Mouse (Mus musculus) midbrain, postnatal 0 days (tissue): ENCODE measurements around the gene Lamb2. TPM values are rescaled to one million over a fixed set of nuclear protein-coding genes. Genes with fewer than 3 reads are reported as not detected.

Source experiments
- ATAC-seq: fragments of 200-750 bp; cut with Nextera tagmentation; 2 replicates; pipeline ENCODE4 v1.8.0; 2017; ENCODE audit warnings: moderate number of reproducible peaks, mild to moderate bottlenecking, moderate TSS enrichment, moderate library complexity; ENCODE audit not compliant: low FRiP score
- DNase-seq: peaks from one replicate; pipeline ENCODE4 v3.0.0-alpha.2; 2015; ENCODE audit warnings: low spot score
- H3K27ac ChIP-seq: fragments of 300-500 bp; sonication (generic); 2 replicates; pipeline ENCODE4 v1.5.1; 2014; ENCODE audit warnings: low read depth, mild to moderate bottlenecking, low read length, mixed read lengths
- H3K27me3 ChIP-seq: fragments of 300-500 bp; sonication (generic); 2 replicates; pipeline ENCODE4 v1.6.1; 2014; ENCODE audit warnings: low read length, control low read depth, mixed read lengths; ENCODE audit not compliant: insufficient read depth
- H3K36me3 ChIP-seq: fragments of 300-500 bp; sonication (generic); 2 replicates; pipeline ENCODE4 v1.6.1; 2014; ENCODE audit warnings: low read length, control low read depth, mixed read lengths; ENCODE audit not compliant: insufficient read depth
- H3K4me1 ChIP-seq: fragments of 300-500 bp; sonication (generic); 2 replicates; pipeline ENCODE4 v1.6.1; 2014; ENCODE audit warnings: mild to moderate bottlenecking, control low read depth, antibody characterized with exemption, low read length, mixed read lengths; ENCODE audit not compliant: insufficient read depth
- H3K4me2 ChIP-seq: fragments of 300-500 bp; sonication (generic); 2 replicates; pipeline ENCODE4 v1.6.1; 2014; ENCODE audit warnings: low read depth, mild to moderate bottlenecking, low read length, mixed read lengths; ENCODE audit not compliant: poor library complexity, severe bottlenecking
- H3K4me3 ChIP-seq: fragments of 300-500 bp; sonication (generic); 2 replicates; pipeline ENCODE4 v1.5.1; 2014; ENCODE audit warnings: low read depth, mild to moderate bottlenecking, low read length, moderate library complexity
- H3K9ac ChIP-seq: fragments of 300-500 bp; sonication (generic); replicated peaks from 2 replicates; pipeline ENCODE4 v1.6.1; 2014; ENCODE audit warnings: mild to moderate bottlenecking, low read length, moderate library complexity, mixed read lengths; ENCODE audit not compliant: poor library complexity, severe bottlenecking
- H3K9me3 ChIP-seq: fragments of 300-500 bp; sonication (generic); 2 replicates; pipeline ENCODE4 v1.6.1; 2016; ENCODE audit warnings: low read length, control low read depth
- CTCF ChIP-seq: IDR thresholded peaks from 2 replicates; pipeline ENCODE4 v1.5.1; 2016; ENCODE audit warnings: antibody characterized with exemption, mild to moderate bottlenecking
- WGBS: fragments of 180-500 bp; shearing (Covaris S2); extraction: QIAGEN DNeasy Blood & Tissue Kit; methylation state at CpG from one replicate; pipeline ENCODE4 v1.1.7; 2014; 5-methylcytosine and 5-hydroxymethylcytosine counted together
- polyA plus RNA-seq: library from polyadenylated mRNA; unstranded; fragments of >200 nt; fragmentation: Nextera tagmentation; extraction: Ambion mirVana; gene quantifications from 2 replicates; pipeline ENCODE4 v1.2.1, GENCODE M21; 2015
- total RNA-seq: library from RNA; depleted of rRNA; stranded (reverse); fragments of >200 nt; gene quantifications from 2 replicates; pipeline ENCODE4 v1.2.3, GENCODE M21; 2014

Gene Lamb2
- total and polyA plus RNA-seq, 2 experiments from 2014 or later = 18.5 to 56.5 TPM

DNA sequence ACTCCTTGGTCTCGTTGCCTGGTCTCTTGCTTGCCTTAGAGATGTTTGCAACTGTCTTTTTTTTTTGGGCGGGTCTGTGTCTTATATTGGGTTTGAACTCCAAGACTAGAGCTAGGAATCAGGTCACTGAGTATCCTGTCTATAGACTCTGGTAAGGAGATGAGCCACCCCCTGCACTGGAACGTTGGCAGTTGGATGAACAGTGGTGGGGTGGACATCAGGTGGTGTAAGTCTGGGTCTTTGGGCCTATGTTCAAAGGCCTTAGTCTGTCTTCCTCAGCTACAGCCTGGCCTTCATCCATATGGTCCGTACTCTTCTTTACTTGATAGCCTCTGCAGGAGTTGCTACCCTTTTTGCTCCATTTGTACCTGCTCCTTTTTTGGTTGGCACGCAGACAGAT is 17.9 kb upstream of the Lamb2 start:
- Histone ChIP-seq H3K36me3 (peaks cover 19% of the 10 kb centered on the region), H3K9me3 (no peaks in the 10 kb centered on the region), H3K27me3 (no peaks in the 10 kb centered on the region), H3K4me2 (peak overlapping the region; percentile 75), H3K4me3 (peak overlapping the region; percentile 85; the same call in 1 of the 2 replicates), H3K9ac (0 out of 2 replicates have a peak overlapping the region, but pooled peaks have one; percentile 84), H3K27ac (no peak overlapping the region), H3K4me1 (peaks cover 6% of the 10 kb centered on the region; the same call in 1 of the 2 replicates)
- WGBS = 84% methylated on average over 5 of the region's 5 CpGs
- no peak for ATAC-seq
- no peak for DNase-seq
- no peak for TF ChIP-seq CTCF

DNA sequence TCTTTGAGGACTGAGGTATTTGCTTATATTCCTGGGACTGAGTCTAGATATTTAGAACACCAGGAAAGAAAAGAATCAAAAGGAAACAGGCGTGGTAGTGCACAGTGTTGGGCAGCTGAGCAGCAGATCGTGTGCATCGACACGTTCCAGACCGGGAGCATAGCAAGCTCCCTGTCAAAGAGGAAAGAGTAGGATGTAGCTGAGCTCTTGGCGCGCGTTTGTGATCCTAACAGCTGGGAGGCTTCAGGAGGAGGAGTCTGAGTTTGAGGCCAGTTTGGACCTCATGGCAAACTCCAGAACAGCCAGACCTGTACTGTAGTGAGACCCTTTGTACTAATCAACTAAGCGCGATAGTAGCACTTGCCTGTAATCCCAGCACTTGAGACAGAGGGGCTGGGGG is 17.3 kb upstream of the Lamb2 start:
- TF ChIP-seq CTCF = no peak
- Histone ChIP-seq H3K27ac (no peak overlapping the region), H3K4me3 (no peak overlapping the region), H3K4me2 (no peak overlapping the region; the same call in 1 of the 2 replicates), H3K4me1 (peaks cover 6% of the 10 kb centered on the region; the same call in 1 of the 2 replicates), H3K27me3 (no peaks in the 10 kb centered on the region), H3K9ac (no peak overlapping the region), H3K9me3 (no peaks in the 10 kb centered on the region), H3K36me3 (peaks cover 19% of the 10 kb centered on the region)
- DNase-seq (no peak), ATAC-seq (no peak)
- 85% methylated on average over 10 of the region's 10 CpGs for WGBS

DNA sequence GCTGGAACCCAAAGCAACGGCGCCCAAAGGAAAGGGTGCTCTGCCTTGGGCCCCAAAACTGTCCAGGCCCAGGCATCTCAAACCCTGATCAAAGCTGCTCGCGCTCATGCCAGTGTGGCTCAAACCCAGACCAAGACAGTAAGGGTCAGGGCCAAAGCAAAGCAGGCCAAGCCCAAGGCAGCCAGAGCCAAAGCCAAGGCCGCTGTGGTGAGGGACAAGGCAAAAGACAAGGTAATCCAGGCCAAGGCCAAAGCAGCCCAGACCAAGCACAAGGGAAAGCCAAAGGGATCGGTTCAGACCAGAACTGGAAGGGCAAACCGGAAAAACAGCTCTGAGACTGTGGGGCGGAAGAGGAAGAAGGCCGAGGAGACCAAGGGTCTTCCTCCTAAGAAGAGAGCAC is 15.8 kb upstream of the Lamb2 start:
- H3K9me3 ChIP-seq = no peaks in the 10 kb centered on the region
- no peak overlapping the region for H3K4me2 ChIP-seq
- H3K27me3 ChIP-seq = no peaks in the 10 kb centered on the region
- TF ChIP-seq CTCF = no peak
- 96% methylated on average over 9 of the region's 9 CpGs for WGBS
- no peak overlapping the region for H3K9ac ChIP-seq
- ATAC-seq (no peak), DNase-seq (no peak)
- H3K36me3 ChIP-seq = peaks cover 22% of the 10 kb centered on the region
- H3K4me3 ChIP-seq = no peak overlapping the region
- peaks cover 6% of the 10 kb centered on the region; the same call in 1 of the 2 replicates for H3K4me1 ChIP-seq
- no peak overlapping the region for H3K27ac ChIP-seq

DNA sequence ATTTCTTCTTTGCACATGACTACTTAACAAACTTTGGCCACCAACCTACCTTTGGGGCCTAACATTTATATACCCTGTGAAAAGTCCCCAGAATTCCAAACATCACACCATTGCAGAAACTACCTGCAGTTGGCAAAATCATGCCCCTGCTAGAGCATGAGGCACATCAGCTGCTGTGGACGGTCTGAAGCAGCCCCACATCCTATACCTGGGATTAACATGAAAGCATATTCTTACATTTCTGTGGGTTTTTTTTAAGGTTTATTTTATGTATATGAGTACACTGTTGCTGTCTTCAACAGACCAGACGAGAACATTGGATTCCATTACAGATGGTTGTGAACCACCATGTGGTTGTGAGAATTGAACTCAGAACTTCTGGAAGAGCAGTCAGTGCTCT is 13.3 kb upstream of the Lamb2 start:
- Histone ChIP-seq H3K4me1 (peaks cover 5% of the 10 kb centered on the region; the same call in 1 of the 2 replicates), H3K9me3 (no peaks in the 10 kb centered on the region), H3K4me3 (no peak overlapping the region), H3K4me2 (no peak overlapping the region), H3K27me3 (no peaks in the 10 kb centered on the region), H3K36me3 (peaks cover 22% of the 10 kb centered on the region), H3K27ac (no peak overlapping the region), H3K9ac (no peak overlapping the region)
- ATAC-seq (no peak), DNase-seq (no peak)
- no peak for TF ChIP-seq CTCF
- 94% methylated on average over 2 of the region's 2 CpGs for WGBS

DNA sequence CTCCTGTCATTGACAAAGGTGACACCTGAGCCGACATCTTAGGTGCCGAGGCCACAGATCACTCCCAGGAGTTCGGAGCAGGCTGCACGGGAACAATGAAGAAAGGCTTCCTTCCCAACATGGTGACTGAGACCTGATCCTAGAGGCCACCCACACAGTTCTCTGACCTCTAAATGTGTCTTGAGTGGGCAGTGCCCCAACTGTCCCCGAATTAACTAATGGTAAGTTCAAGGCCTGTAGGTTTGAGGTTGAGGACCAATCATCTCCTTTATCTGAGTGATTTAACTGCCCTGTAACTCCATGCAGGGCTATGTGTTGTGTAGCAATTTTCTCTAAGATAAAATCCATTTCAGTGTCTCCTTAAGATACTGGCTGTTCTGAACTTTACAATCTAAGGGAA is 10.1 kb upstream of the Lamb2 start:
- TF ChIP-seq CTCF = no peak
- ATAC-seq = no peak
- WGBS = 85% methylated on average over 5 of the region's 5 CpGs

DNA sequence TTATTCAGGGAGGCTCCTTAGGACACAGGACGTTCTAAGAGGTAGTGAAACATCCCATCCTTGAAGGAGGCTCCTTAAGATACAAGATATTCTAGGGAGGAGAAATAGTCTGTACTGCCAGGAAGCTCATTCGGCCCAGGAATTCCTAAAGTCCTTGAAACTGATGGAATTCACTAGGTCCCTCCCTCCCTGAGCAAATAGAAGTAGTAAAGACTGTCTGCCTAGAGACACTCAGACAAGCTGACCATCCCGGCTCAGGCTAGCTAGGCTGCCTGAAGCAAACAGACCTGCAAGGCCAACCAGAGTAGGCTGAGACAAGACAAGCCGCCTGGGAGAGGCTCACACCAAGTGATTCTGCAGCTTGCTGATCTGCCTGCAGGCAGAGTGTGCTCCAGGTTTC is 9.7 kb upstream of the Lamb2 start:
- Histone ChIP-seq H3K4me2 (no peak overlapping the region), H3K4me1 (no peaks in the 10 kb centered on the region), H3K36me3 (peaks cover 10% of the 10 kb centered on the region; the same call in 1 of the 2 replicates), H3K27ac (no peak overlapping the region), H3K4me3 (no peak overlapping the region), H3K9me3 (no peaks in the 10 kb centered on the region), H3K27me3 (no peaks in the 10 kb centered on the region), H3K9ac (no peak overlapping the region)
- 77% methylated on average over 4 of the region's 4 CpGs for WGBS
- DNase-seq = no peak
- TF ChIP-seq CTCF = no peak
- ATAC-seq = no peak

More for the DNA sequence above, 10.1 kb upstream of the Lamb2 start:
- Histone ChIP-seq H3K27me3 (no peaks in the 10 kb centered on the region), H3K4me2 (no peak overlapping the region), H3K4me1 (no peaks in the 10 kb centered on the region), H3K36me3 (peaks cover 10% of the 10 kb centered on the region; the same call in 1 of the 2 replicates), H3K9me3 (no peaks in the 10 kb centered on the region), H3K9ac (no peak overlapping the region), H3K27ac (no peak overlapping the region), H3K4me3 (no peak overlapping the region)
- no peak for DNase-seq
